Mouse (Mus musculus) lung, adult 2 months (tissue): ENCODE measurements around the gene Gm11114.

Experiments used
- CTCF ChIP-seq: fragments of 200-500 bp; IDR thresholded peaks from 2 replicates; pipeline ENCODE4 v1.5.1; 2011; ENCODE audit warnings: mild to moderate bottlenecking, low read length, control low read depth; ENCODE audit not compliant: insufficient read depth
- POLR2A ChIP-seq: fragments of 200-500 bp; IDR thresholded peaks from 2 replicates; pipeline ENCODE4 v1.6.1; 2011; ENCODE audit warnings: low read depth, mild to moderate bottlenecking, control low read depth, low read length, borderline replicate concordance; ENCODE audit errors: extremely low read depth

GRCm38 (mm10) chr9:85327242-85328211, 15.0 kb downstream of the Gm11114 start, which contains the start of gene Tent5a:
- TF ChIP-seq CTCF, result no peak
- TF ChIP-seq POLR2A, result peak; percentile 74; the same call in 1 of the 2 replicates
